Mouse (Mus musculus): ENCODE data around the gene Myo15b. TPM values are rescaled to one million over a fixed set of nuclear protein-coding genes. Genes with fewer than 3 reads are reported as not detected.

Myo15b gene
- polyA plus RNA-seq, 1 experiment from 2014 or later: 1.5 TPM

GRCm38 (mm10) chr11:115877174-115877755 is 19.1 kb downstream of the Myo15b start:
- no peak overlapping the region for H3K4me3 ChIP-seq (ENCODE audit: low read depth, low read length)
- 29% methylated on average over 6 of the region's 6 CpGs for WGBS (ENCODE audit: insufficient replicate concordance)
- no peaks in the 10 kb centered on the region for H3K36me3 ChIP-seq (ENCODE audit: control insufficient read depth, insufficient read depth)
- H3K9me3 ChIP-seq (replicated peaks; ENCODE audit: control insufficient read depth, low read length): no peaks in the 10 kb centered on the region
- no peak for ATAC-seq (ENCODE audit: low read depth)
- H3K27ac ChIP-seq (ENCODE audit: low read length): no peak overlapping the region
- H3K27me3 ChIP-seq (ENCODE audit: control insufficient read depth, insufficient read depth, low read depth, low read length): no peaks in the 10 kb centered on the region
- peak overlapping the region; percentile 24 for H3K9ac ChIP-seq (ENCODE audit: low read depth, low read length)
- H3K4me2 ChIP-seq (ENCODE audit: low read depth, low read length): no peak overlapping the region
- peaks cover 8% of the 10 kb centered on the region for H3K4me1 ChIP-seq (ENCODE audit: control insufficient read depth, low read depth, low read length)

GRCm38 (mm10) chr11:115878071-115878470 is 19.9 kb downstream of the Myo15b start:
- H3K4me2 ChIP-seq (ENCODE audit: low read depth, low read length): no peak overlapping the region
- no peaks in the 10 kb centered on the region for H3K36me3 ChIP-seq (ENCODE audit: control insufficient read depth, insufficient read depth)
- H3K4me1 ChIP-seq (ENCODE audit: control insufficient read depth, low read depth, low read length): peaks cover 4% of the 10 kb centered on the region
- H3K9ac ChIP-seq (ENCODE audit: low read depth, low read length): no peak overlapping the region
- ATAC-seq (ENCODE audit: low read depth): no peak
- H3K27me3 ChIP-seq (ENCODE audit: control insufficient read depth, insufficient read depth, low read depth, low read length): peaks cover 2% of the 10 kb centered on the region; the same call in 1 of the 2 replicates
- H3K27ac ChIP-seq (ENCODE audit: low read length): no peak overlapping the region
- H3K9me3 ChIP-seq (replicated peaks; ENCODE audit: control insufficient read depth, low read length): no peaks in the 10 kb centered on the region
- H3K4me3 ChIP-seq (ENCODE audit: low read depth, low read length): no peak overlapping the region
- WGBS (ENCODE audit: insufficient replicate concordance): 77% methylated on average over 8 of the region's 8 CpGs

- 22% methylated on average over 5 of the region's 5 CpGs for WGBS (ENCODE audit: insufficient replicate concordance)
- Histone ChIP-seq H3K9me3 (replicated peaks; ENCODE audit: control insufficient read depth, low read length) (no peaks in the 10 kb centered on the region), H3K27me3 (ENCODE audit: control insufficient read depth, insufficient read depth, low read depth, low read length) (peaks cover 2% of the 10 kb centered on the region; the same call in 1 of the 2 replicates), H3K36me3 (ENCODE audit: control insufficient read depth, insufficient read depth) (no peaks in the 10 kb centered on the region), H3K27ac (ENCODE audit: low read length) (no peak overlapping the region), H3K4me3 (ENCODE audit: low read depth, low read length) (no peak overlapping the region), H3K4me2 (ENCODE audit: low read depth, low read length) (no peak overlapping the region), H3K9ac (ENCODE audit: low read depth, low read length) (no peak overlapping the region), H3K4me1 (ENCODE audit: control insufficient read depth, low read depth, low read length) (peaks cover 4% of the 10 kb centered on the region)
- ATAC-seq (ENCODE audit: low read depth): 0 out of 2 replicates have a peak, but pooled peaks have one; percentile 28
Observed at GRCm38 (mm10) chr11:115881002-115881401, 22.8 kb downstream of the Myo15b start.

DNA sequence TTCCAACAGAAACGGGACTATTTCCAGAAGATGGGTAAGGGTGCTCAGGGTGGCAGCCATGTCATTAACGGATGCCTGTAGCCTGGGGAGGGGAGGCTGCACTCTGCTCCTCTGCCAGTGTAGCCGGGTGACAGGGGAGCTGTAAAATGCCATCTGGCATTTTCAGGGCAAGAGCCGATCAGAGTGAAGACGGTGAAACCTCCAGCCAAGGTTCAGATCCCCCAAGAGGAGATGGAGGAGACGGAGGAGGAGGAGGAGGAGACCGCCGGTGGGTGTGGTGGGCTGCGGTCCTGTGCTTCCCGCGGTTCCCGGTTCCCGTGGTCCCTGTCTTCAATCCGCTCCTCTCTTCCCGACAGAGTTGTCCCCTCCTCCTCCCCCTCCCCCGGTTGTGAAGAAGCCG is 25.0 kb downstream of the Myo15b start:
- Histone ChIP-seq H3K4me3 (ENCODE audit: low read depth, low read length) (no peak overlapping the region), H3K4me2 (ENCODE audit: low read depth, low read length) (no peak overlapping the region), H3K36me3 (ENCODE audit: control insufficient read depth, insufficient read depth) (no peaks in the 10 kb centered on the region), H3K9me3 (replicated peaks; ENCODE audit: control insufficient read depth, low read length) (no peaks in the 10 kb centered on the region), H3K9ac (ENCODE audit: low read depth, low read length) (no peak overlapping the region), H3K27ac (ENCODE audit: low read length) (no peak overlapping the region), H3K4me1 (ENCODE audit: control insufficient read depth, low read depth, low read length) (no peaks in the 10 kb centered on the region), H3K27me3 (ENCODE audit: control insufficient read depth, insufficient read depth, low read depth, low read length) (peaks cover 2% of the 10 kb centered on the region; the same call in 1 of the 2 replicates)
- no peak for ATAC-seq (ENCODE audit: low read depth)
- WGBS (ENCODE audit: insufficient replicate concordance): 43% methylated on average over 16 of the region's 17 CpGs

GRCm38 (mm10) chr11:115884361-115884760 is 26.2 kb downstream of the Myo15b start:
- no peak overlapping the region for H3K27ac ChIP-seq (ENCODE audit: low read length)
- 69% methylated on average over 3 of the region's 3 CpGs for WGBS (ENCODE audit: insufficient replicate concordance)

DNA sequence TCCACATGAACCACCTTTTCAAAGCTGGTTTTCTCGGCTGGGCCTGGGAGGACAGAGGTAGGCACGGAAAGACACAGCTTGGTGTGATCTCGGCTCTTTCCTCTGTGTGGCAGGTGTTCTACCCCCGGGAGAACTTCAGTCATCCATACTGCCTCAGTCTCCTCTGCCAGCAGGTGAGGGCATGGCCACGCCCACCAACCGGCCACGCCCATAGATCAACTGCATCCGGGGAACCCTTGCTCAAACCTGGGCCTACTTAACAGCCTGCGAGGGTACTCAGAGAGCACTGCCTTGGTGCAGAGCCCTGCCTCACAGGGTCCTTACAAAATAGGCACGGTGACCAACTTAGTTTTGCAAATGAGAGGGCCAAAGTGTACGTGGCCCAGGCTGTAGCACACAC is 27.1 kb downstream of the Myo15b start:
- H3K36me3 ChIP-seq (ENCODE audit: control insufficient read depth, insufficient read depth): no peaks in the 10 kb centered on the region
- H3K4me1 ChIP-seq (ENCODE audit: control insufficient read depth, low read depth, low read length): no peaks in the 10 kb centered on the region
- no peak for ATAC-seq (ENCODE audit: low read depth)
- H3K27me3 ChIP-seq (ENCODE audit: control insufficient read depth, insufficient read depth, low read depth, low read length): peaks cover 2% of the 10 kb centered on the region; the same call in 1 of the 2 replicates
- no peak overlapping the region for H3K27ac ChIP-seq (ENCODE audit: low read length)
- no peak overlapping the region for H3K9ac ChIP-seq (ENCODE audit: low read depth, low read length)
- no peak overlapping the region for H3K4me2 ChIP-seq (ENCODE audit: low read depth, low read length)
- H3K9me3 ChIP-seq (replicated peaks; ENCODE audit: control insufficient read depth, low read length): no peaks in the 10 kb centered on the region
- 58% methylated on average over 11 of the region's 11 CpGs for WGBS (ENCODE audit: insufficient replicate concordance)
- H3K4me3 ChIP-seq (ENCODE audit: low read depth, low read length): no peak overlapping the region

More at GRCm38 (mm10) chr11:115884361-115884760, 26.2 kb downstream of the Myo15b start:
- H3K4me1 ChIP-seq (ENCODE audit: control insufficient read depth, low read depth, low read length): no peaks in the 10 kb centered on the region
- H3K4me3 ChIP-seq (ENCODE audit: low read depth, low read length): no peak overlapping the region
- no peak for ATAC-seq (ENCODE audit: low read depth)
- no peak overlapping the region for H3K4me2 ChIP-seq (ENCODE audit: low read depth, low read length)
- no peak overlapping the region for H3K9ac ChIP-seq (ENCODE audit: low read depth, low read length)
- H3K36me3 ChIP-seq (ENCODE audit: control insufficient read depth, insufficient read depth): no peaks in the 10 kb centered on the region
- H3K9me3 ChIP-seq (replicated peaks; ENCODE audit: control insufficient read depth, low read length): no peaks in the 10 kb centered on the region
- H3K27me3 ChIP-seq (ENCODE audit: control insufficient read depth, insufficient read depth, low read depth, low read length): peaks cover 2% of the 10 kb centered on the region; the same call in 1 of the 2 replicates

GRCm38 (mm10) chr11:115886446-115886845 is 28.2 kb downstream of the Myo15b start:
- 77% methylated on average over 11 of the region's 11 CpGs for WGBS (ENCODE audit: insufficient replicate concordance)
- no peaks in the 10 kb centered on the region for H3K36me3 ChIP-seq (ENCODE audit: control insufficient read depth, insufficient read depth)

GRCm38 (mm10) chr11:115888020-115888419 is 29.8 kb downstream of the Myo15b start:
- Histone ChIP-seq H3K9me3 (replicated peaks; ENCODE audit: control insufficient read depth, low read length) (no peaks in the 10 kb centered on the region), H3K36me3 (ENCODE audit: control insufficient read depth, insufficient read depth) (no peaks in the 10 kb centered on the region), H3K9ac (ENCODE audit: low read depth, low read length) (no peak overlapping the region), H3K27me3 (ENCODE audit: control insufficient read depth, insufficient read depth, low read depth, low read length) (0 out of 2 replicates have a peak, but pooled peaks cover under 1% of the 10 kb centered on the region), H3K27ac (ENCODE audit: low read length) (no peak overlapping the region), H3K4me3 (ENCODE audit: low read depth, low read length) (no peak overlapping the region), H3K4me2 (ENCODE audit: low read depth, low read length) (no peak overlapping the region), H3K4me1 (ENCODE audit: control insufficient read depth, low read depth, low read length) (no peaks in the 10 kb centered on the region; the same call in 1 of the 2 replicates)
- WGBS (ENCODE audit: insufficient replicate concordance): 59% methylated on average over 5 of the region's 5 CpGs
- no peak for ATAC-seq (ENCODE audit: low read depth)

More at GRCm38 (mm10) chr11:115886446-115886845, 28.2 kb downstream of the Myo15b start:
- Histone ChIP-seq H3K4me3 (ENCODE audit: low read depth, low read length) (no peak overlapping the region), H3K9me3 (replicated peaks; ENCODE audit: control insufficient read depth, low read length) (no peaks in the 10 kb centered on the region), H3K4me1 (ENCODE audit: control insufficient read depth, low read depth, low read length) (no peaks in the 10 kb centered on the region), H3K4me2 (ENCODE audit: low read depth, low read length) (no peak overlapping the region), H3K9ac (ENCODE audit: low read depth, low read length) (no peak overlapping the region), H3K27ac (ENCODE audit: low read length) (no peak overlapping the region), H3K27me3 (ENCODE audit: control insufficient read depth, insufficient read depth, low read depth, low read length) (peaks cover 2% of the 10 kb centered on the region; the same call in 1 of the 2 replicates)
- no peak for ATAC-seq (ENCODE audit: low read depth)

GRCm38 (mm10) chr11:115889159-115889558 is 31.0 kb downstream of the Myo15b start:
- Histone ChIP-seq H3K4me3 (ENCODE audit: low read depth, low read length) (no peak overlapping the region), H3K9me3 (replicated peaks; ENCODE audit: control insufficient read depth, low read length) (no peaks in the 10 kb centered on the region), H3K4me2 (ENCODE audit: low read depth, low read length) (no peak overlapping the region), H3K4me1 (ENCODE audit: control insufficient read depth, low read depth, low read length) (no peaks in the 10 kb centered on the region; the same call in 1 of the 2 replicates), H3K27ac (ENCODE audit: low read length) (no peak overlapping the region), H3K27me3 (ENCODE audit: control insufficient read depth, insufficient read depth, low read depth, low read length) (no peaks in the 10 kb centered on the region), H3K36me3 (ENCODE audit: control insufficient read depth, insufficient read depth) (no peaks in the 10 kb centered on the region), H3K9ac (ENCODE audit: low read depth, low read length) (no peak overlapping the region)
- no peak for ATAC-seq (ENCODE audit: low read depth)
- 74% methylated on average over 6 of the region's 6 CpGs for WGBS (ENCODE audit: insufficient replicate concordance)
